Mouse (Mus musculus): ENCODE measurements around the gene Chrne. TPM values are rescaled to one million over a fixed set of nuclear protein-coding genes. Genes with fewer than 3 reads are reported as not detected.

The Chrne gene
- polyA plus RNA-seq, 1 experiment: not detected

GRCm38 (mm10) chr11:70663101-70663500 is 44.1 kb upstream of the Chrne start:
- Histone ChIP-seq H3K27me3 (ENCODE audit: control insufficient read depth, insufficient read depth, low read length, poor library complexity, severe bottlenecking) (no peaks in the 10 kb centered on the region), H3K4me3 (ENCODE audit: low read depth, low read length) (no peak overlapping the region), H3K27ac (ENCODE audit: insufficient read depth, low read length) (no peak overlapping the region), H3K36me3 (ENCODE audit: control insufficient read depth, insufficient read depth, low read length, poor library complexity, severe bottlenecking) (peaks cover 45% of the 10 kb centered on the region), H3K9me3 (replicated peaks; ENCODE audit: control insufficient read depth, insufficient read depth, low read length, poor library complexity, severe bottlenecking) (no peaks in the 10 kb centered on the region), H3K9ac (ENCODE audit: low read depth, poor library complexity, severe bottlenecking) (no peak overlapping the region), H3K4me1 (ENCODE audit: control insufficient read depth, insufficient read depth, low read length) (no peaks in the 10 kb centered on the region)
- TF ChIP-seq POLR2A (IDR thresholded peaks at IDR 0.05; ENCODE audit: insufficient read depth, low read length) (no peak), CTCF (IDR thresholded peaks at IDR 0.05; ENCODE audit: low read depth, low read length) (no peak), EP300 (IDR thresholded peaks at IDR 0.05; ENCODE audit: insufficient read depth, low read depth, low read length) (no peak)

GRCm38 (mm10) chr11:70660571-70660970 is 41.6 kb upstream of the Chrne start:
- H3K4me1 ChIP-seq (ENCODE audit: control insufficient read depth, insufficient read depth, low read length): no peaks in the 10 kb centered on the region
- H3K36me3 ChIP-seq (ENCODE audit: control insufficient read depth, insufficient read depth, low read length, poor library complexity, severe bottlenecking): peaks cover 35% of the 10 kb centered on the region
- TF ChIP-seq POLR2A (IDR thresholded peaks at IDR 0.05; ENCODE audit: insufficient read depth, low read length) (no peak), CTCF (IDR thresholded peaks at IDR 0.05; ENCODE audit: low read depth, low read length) (no peak), EP300 (IDR thresholded peaks at IDR 0.05; ENCODE audit: insufficient read depth, low read depth, low read length) (no peak)

GRCm38 (mm10) chr11:70658942-70659341 is 39.9 kb upstream of the Chrne start:
- Histone ChIP-seq H3K4me1 (ENCODE audit: control insufficient read depth, insufficient read depth, low read length) (no peaks in the 10 kb centered on the region), H3K9ac (ENCODE audit: low read depth, poor library complexity, severe bottlenecking) (0 out of 2 replicates have a peak overlapping the region, but pooled peaks have one; percentile 3), H3K9me3 (replicated peaks; ENCODE audit: control insufficient read depth, insufficient read depth, low read length, poor library complexity, severe bottlenecking) (no peaks in the 10 kb centered on the region), H3K4me3 (ENCODE audit: low read depth, low read length) (no peak overlapping the region), H3K36me3 (ENCODE audit: control insufficient read depth, insufficient read depth, low read length, poor library complexity, severe bottlenecking) (peaks cover 20% of the 10 kb centered on the region), H3K27ac (ENCODE audit: insufficient read depth, low read length) (no peak overlapping the region), H3K27me3 (ENCODE audit: control insufficient read depth, insufficient read depth, low read length, poor library complexity, severe bottlenecking) (no peaks in the 10 kb centered on the region)
- no peak for TF ChIP-seq EP300 (IDR thresholded peaks at IDR 0.05; ENCODE audit: insufficient read depth, low read depth, low read length)
- TF ChIP-seq POLR2A (IDR thresholded peaks at IDR 0.05; ENCODE audit: insufficient read depth, low read length): no peak
- no peak for TF ChIP-seq CTCF (IDR thresholded peaks at IDR 0.05; ENCODE audit: low read depth, low read length)

More at GRCm38 (mm10) chr11:70660571-70660970, 41.6 kb upstream of the Chrne start:
- Histone ChIP-seq H3K27ac (ENCODE audit: insufficient read depth, low read length) (no peak overlapping the region), H3K9me3 (replicated peaks; ENCODE audit: control insufficient read depth, insufficient read depth, low read length, poor library complexity, severe bottlenecking) (no peaks in the 10 kb centered on the region), H3K27me3 (ENCODE audit: control insufficient read depth, insufficient read depth, low read length, poor library complexity, severe bottlenecking) (no peaks in the 10 kb centered on the region), H3K4me3 (ENCODE audit: low read depth, low read length) (no peak overlapping the region), H3K9ac (ENCODE audit: low read depth, poor library complexity, severe bottlenecking) (no peak overlapping the region)

- H3K4me1 ChIP-seq (ENCODE audit: control insufficient read depth, insufficient read depth, low read length): no peaks in the 10 kb centered on the region
- no peaks in the 10 kb centered on the region for H3K27me3 ChIP-seq (ENCODE audit: control insufficient read depth, insufficient read depth, low read length, poor library complexity, severe bottlenecking)
- H3K36me3 ChIP-seq (ENCODE audit: control insufficient read depth, insufficient read depth, low read length, poor library complexity, severe bottlenecking): peaks cover 16% of the 10 kb centered on the region
- no peak overlapping the region for H3K4me3 ChIP-seq (ENCODE audit: low read depth, low read length)
- no peaks in the 10 kb centered on the region for H3K9me3 ChIP-seq (replicated peaks; ENCODE audit: control insufficient read depth, insufficient read depth, low read length, poor library complexity, severe bottlenecking)
- H3K9ac ChIP-seq (ENCODE audit: low read depth, poor library complexity, severe bottlenecking): 0 out of 2 replicates have a peak overlapping the region, but pooled peaks have one; percentile 3
- no peak overlapping the region for H3K27ac ChIP-seq (ENCODE audit: insufficient read depth, low read length)
- TF ChIP-seq POLR2A (IDR thresholded peaks at IDR 0.05; ENCODE audit: insufficient read depth, low read length): no peak
- no peak for TF ChIP-seq CTCF (IDR thresholded peaks at IDR 0.05; ENCODE audit: low read depth, low read length)
- no peak for TF ChIP-seq EP300 (IDR thresholded peaks at IDR 0.05; ENCODE audit: insufficient read depth, low read depth, low read length)
Measured at GRCm38 (mm10) chr11:70658521-70658920, 39.5 kb upstream of the Chrne start.

- no peak for TF ChIP-seq CTCF (IDR thresholded peaks at IDR 0.05; ENCODE audit: low read depth, low read length)
- no peak overlapping the region for H3K4me3 ChIP-seq (ENCODE audit: low read depth, low read length)
- no peak overlapping the region for H3K9ac ChIP-seq (ENCODE audit: low read depth, poor library complexity, severe bottlenecking)
Measured at GRCm38 (mm10) chr11:70657991-70658390, 39.0 kb upstream of the Chrne start.

GRCm38 (mm10) chr11:70657573-70657972 is 38.6 kb upstream of the Chrne start:
- no peak overlapping the region for H3K27ac ChIP-seq (ENCODE audit: insufficient read depth, low read length)
- H3K9ac ChIP-seq (ENCODE audit: low read depth, poor library complexity, severe bottlenecking): no peak overlapping the region
- no peaks in the 10 kb centered on the region for H3K9me3 ChIP-seq (replicated peaks; ENCODE audit: control insufficient read depth, insufficient read depth, low read length, poor library complexity, severe bottlenecking)
- H3K36me3 ChIP-seq (ENCODE audit: control insufficient read depth, insufficient read depth, low read length, poor library complexity, severe bottlenecking): peaks cover 12% of the 10 kb centered on the region
- TF ChIP-seq POLR2A (IDR thresholded peaks at IDR 0.05; ENCODE audit: insufficient read depth, low read length): no peak
- no peak for TF ChIP-seq EP300 (IDR thresholded peaks at IDR 0.05; ENCODE audit: insufficient read depth, low read depth, low read length)
- TF ChIP-seq CTCF (IDR thresholded peaks at IDR 0.05; ENCODE audit: low read depth, low read length): no peak
- H3K4me3 ChIP-seq (ENCODE audit: low read depth, low read length): no peak overlapping the region
- no peaks in the 10 kb centered on the region for H3K4me1 ChIP-seq (ENCODE audit: control insufficient read depth, insufficient read depth, low read length)
- H3K27me3 ChIP-seq (ENCODE audit: control insufficient read depth, insufficient read depth, low read length, poor library complexity, severe bottlenecking): no peaks in the 10 kb centered on the region

More at GRCm38 (mm10) chr11:70657991-70658390, 39.0 kb upstream of the Chrne start:
- no peaks in the 10 kb centered on the region for H3K4me1 ChIP-seq (ENCODE audit: control insufficient read depth, insufficient read depth, low read length)
- H3K36me3 ChIP-seq (ENCODE audit: control insufficient read depth, insufficient read depth, low read length, poor library complexity, severe bottlenecking): peaks cover 12% of the 10 kb centered on the region
- H3K27me3 ChIP-seq (ENCODE audit: control insufficient read depth, insufficient read depth, low read length, poor library complexity, severe bottlenecking): no peaks in the 10 kb centered on the region
- H3K27ac ChIP-seq (ENCODE audit: insufficient read depth, low read length): no peak overlapping the region
- no peaks in the 10 kb centered on the region for H3K9me3 ChIP-seq (replicated peaks; ENCODE audit: control insufficient read depth, insufficient read depth, low read length, poor library complexity, severe bottlenecking)

All from ES-Bruce4 (cell line).